Mouse (Mus musculus): ENCODE data around the gene Snrpd2.

DNA sequence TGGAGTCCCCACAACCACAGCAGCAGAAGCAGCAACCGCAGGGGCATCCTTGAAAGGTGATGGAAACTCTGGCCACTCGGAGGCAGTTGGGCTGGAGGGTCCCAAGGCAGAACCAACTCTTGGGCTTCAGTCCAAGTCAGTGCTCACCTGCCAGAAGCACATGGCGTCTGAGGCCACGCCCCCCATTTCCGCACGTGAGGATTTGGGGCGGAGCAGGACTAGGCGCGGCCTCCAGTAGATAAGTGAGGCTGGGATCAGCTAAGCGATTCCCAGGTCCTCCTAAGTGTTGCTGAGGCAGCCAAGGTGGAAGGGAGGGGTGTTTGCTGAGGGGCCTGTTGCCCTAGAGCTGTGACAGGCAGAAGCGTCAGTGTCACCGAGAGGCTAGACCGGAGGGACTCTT, 15.5 kb downstream of the Snrpd2 start:
- no peak for TF ChIP-seq POLR2A (IDR thresholded peaks at IDR 0.05; ENCODE audit: borderline replicate concordance, extremely low read depth, insufficient read depth, insufficient read length, poor library complexity, severe bottlenecking)
- TF ChIP-seq CTCF (IDR thresholded peaks at IDR 0.05; ENCODE audit: borderline replicate concordance, extremely low read depth, insufficient read depth, insufficient read length), result no peak

Data from brain, embryonic 14.5 days (tissue).